In the genomic region with DNA sequence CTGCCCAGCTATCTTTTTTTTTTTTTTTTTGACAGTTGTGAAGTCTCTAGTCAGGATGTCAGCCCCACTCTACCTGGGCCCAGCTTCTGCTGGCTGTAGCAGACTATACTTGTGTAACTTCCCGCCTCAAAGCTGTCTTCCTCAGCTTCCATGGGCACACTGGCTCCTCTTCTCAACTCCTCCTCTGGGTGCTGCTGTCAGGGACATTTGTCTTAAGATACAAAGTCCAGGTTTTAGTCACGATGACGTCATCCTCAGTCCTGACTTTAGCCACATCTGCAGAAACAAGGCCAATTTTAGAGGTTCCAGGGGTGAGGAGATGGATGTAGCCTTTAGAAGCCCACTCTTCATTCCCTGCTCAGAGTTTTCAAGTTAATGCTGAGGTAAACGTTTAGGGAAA, we compare ENCODE assay signal across 25 mouse cellular contexts.
DNase-seq lines count a peak whose midpoint lies in the region; ATAC-seq and TF ChIP-seq lines count a peak whose summit lies in the region.
"Had no signal": no experiment of that assay in that cellular context is flagged by ENCODE, and none has a peak within 500 bp of the region (broad histone marks: within the 10 kb centered on the region; RNA-seq: fewer than 3 reads in every experiment).

No protein-coding gene starts in this region.

- peaks cover 43% of the 10 kb centered on the region for H3K4me1 ChIP-seq in heart, adult 2 months (ENCODE audit: control insufficient read depth, insufficient read depth, low read length)
- H3K4me1 ChIP-seq in kidney, embryonic 16.5 days (ENCODE audit: insufficient read depth, low read length) = peaks cover 29% of the 10 kb centered on the region
- peaks cover 49% of the 10 kb centered on the region for H3K4me1 ChIP-seq in brown adipose tissue, adult 24 weeks (ENCODE audit: control insufficient read depth, insufficient read depth, insufficient read length, low read length)

- no peaks in the 10 kb centered on the region for H3K79me2 ChIP-seq in heart, adult 2 months (replicated peaks; ENCODE audit: control insufficient read depth, insufficient read depth, low read length)

- peak overlapping the region; percentile 95 for H3K27ac ChIP-seq in heart, adult 2 months
- peak overlapping the region; percentile 8; the same call in 1 of the 2 replicates for H3K27ac ChIP-seq in kidney, embryonic 16.5 days (ENCODE audit: low read length)
- peak overlapping the region; percentile 76 for H3K27ac ChIP-seq in brown adipose tissue, adult 24 weeks (replicated peaks; ENCODE audit: low read depth, low read length)
- H3K27ac ChIP-seq: embryonic facial prominence, embryonic 15.5 days; forebrain, embryonic 13.5 days had no signal

- no peak for TF ChIP-seq POLR2A in heart, adult 2 months (IDR thresholded peaks at IDR 0.05; ENCODE audit: insufficient read depth, low read depth, low read length)

- H3K9me3 ChIP-seq in kidney, embryonic 16.5 days (ENCODE audit: low read length) = no peaks in the 10 kb centered on the region
- H3K9me3 ChIP-seq: embryonic facial prominence, embryonic 15.5 days; forebrain, embryonic 13.5 days; G1E; heart, embryonic 13.5 days had no signal

- no peak overlapping the region for H3K4me3 ChIP-seq in heart, adult 2 months
- H3K4me3 ChIP-seq in kidney, embryonic 16.5 days (ENCODE audit: low read length) = no peak overlapping the region
- H3K4me3 ChIP-seq in brown adipose tissue, adult 24 weeks (ENCODE audit: insufficient read depth, low read depth, low read length) = no peak overlapping the region
- H3K4me3 ChIP-seq: embryonic facial prominence, embryonic 15.5 days; erythroblast, embryonic 14.5 days; forebrain, embryonic 13.5 days; heart, embryonic 13.5 days had no signal

- H3K4me2 ChIP-seq in kidney, embryonic 16.5 days (replicated peaks; ENCODE audit: low read depth, low read length) = no peak overlapping the region
- H3K4me2 ChIP-seq: embryonic facial prominence, embryonic 15.5 days; forebrain, embryonic 13.5 days; heart, embryonic 13.5 days had no signal

- no peaks in the 10 kb centered on the region for H3K27me3 ChIP-seq in heart, adult 2 months (ENCODE audit: control insufficient read depth, insufficient read depth, low read length)
- H3K27me3 ChIP-seq in kidney, embryonic 16.5 days (ENCODE audit: insufficient read depth, low read length) = no peaks in the 10 kb centered on the region
- H3K27me3 ChIP-seq: embryonic facial prominence, embryonic 15.5 days; forebrain, embryonic 13.5 days; heart, embryonic 13.5 days had no signal

- WGBS in heart, adult 2 months = 81% methylated on average over 4 of the region's 4 CpGs
- WGBS in kidney, embryonic 16.5 days = 87% methylated on average over 4 of the region's 4 CpGs

- peaks cover 18% of the 10 kb centered on the region for H3K36me3 ChIP-seq in heart, adult 2 months (ENCODE audit: control insufficient read depth, insufficient read depth, low read length)
- peaks cover 9% of the 10 kb centered on the region for H3K36me3 ChIP-seq in kidney, embryonic 16.5 days (ENCODE audit: insufficient read depth, low read length)

- TF ChIP-seq CTCF in heart, adult 2 months (IDR thresholded peaks at IDR 0.05) = no peak

- H3K9ac ChIP-seq in heart, adult 2 months (ENCODE audit: low read depth, low read length) = no peak overlapping the region
- H3K9ac ChIP-seq in kidney, embryonic 16.5 days (replicated peaks; ENCODE audit: low read length) = no peak overlapping the region
- H3K9ac ChIP-seq: embryonic facial prominence, embryonic 15.5 days; forebrain, embryonic 13.5 days; forebrain, postnatal 0 days had no signal

- no peak for TF ChIP-seq EP300 in heart, adult 2 months (IDR thresholded peaks at IDR 0.05; ENCODE audit: insufficient read depth, low read depth, low read length)

- intact Hi-C loops in heart, adult 2 months (cut with DNase I) = no loop called here

- peak in 1 of 2 experiments; percentile 14 for DNase-seq in heart, adult 2 months
- DNase-seq in heart, adult 9 months (ENCODE audit: low spot score in 2 of 2) = no peak
- no peak for DNase-seq in kidney, postnatal 4 days
- peak; percentile 66 for DNase-seq in 3T3-L1 (ENCODE audit: low read depth, low spot score)
- DNase-seq in lung, postnatal 25 days (ENCODE audit: low spot score) = no peak
- DNase-seq: adrenal gland, adult 8-10 months; adrenal gland, postnatal 36 days; B cell, adult 2 months; cerebellum, adult 11 months; cerebellum, adult 8-10 months; cerebellum, postnatal 14 days; embryo, embryonic 11 days; forebrain, postnatal 0 days; gastrocnemius, postnatal 36 days; heart, postnatal 36 days had no signal

- no peak for ATAC-seq in kidney, embryonic 16.5 days (ENCODE audit: low FRiP score, low TSS enrichment)
- ATAC-seq: CD4-positive, CD25-positive, alpha-beta regulatory T cell, adult 4 months; forebrain, embryonic 13.5 days; forebrain, postnatal 0 days; hindbrain, embryonic 16.5 days; inflammation-experienced regulatory T-cells, adult 6 months had no signal

Comparison
In these comparisons a context has a peak if more than half of its experiments do, and no peak if none do; other contexts are left out.
1. H3K27ac ChIP-seq: peak in every context shown above with its lines; median percentile 95 in heart, adult 2 months; 76 in brown adipose tissue, adult 24 weeks; 8 in kidney, embryonic 16.5 days.